Mouse (Mus musculus) embryonic fibroblast, embryonic 13.5 days (primary cell): Measurements from ENCODE around the gene Arl15.

Experiments
- CTCF ChIP-seq: IDR thresholded peaks from 2 replicates; pipeline ENCODE4 v1.5.1; 2011; ENCODE audit warnings: mild to moderate bottlenecking, control low read depth, low read length, moderate library complexity, borderline replicate concordance; ENCODE audit not compliant: insufficient read depth
- POLR2A ChIP-seq: IDR thresholded peaks from 2 replicates; pipeline ENCODE4 v1.6.1; 2011; ENCODE audit warnings: low read depth, mild to moderate bottlenecking, control low read depth, low read length, moderate library complexity

DNA sequence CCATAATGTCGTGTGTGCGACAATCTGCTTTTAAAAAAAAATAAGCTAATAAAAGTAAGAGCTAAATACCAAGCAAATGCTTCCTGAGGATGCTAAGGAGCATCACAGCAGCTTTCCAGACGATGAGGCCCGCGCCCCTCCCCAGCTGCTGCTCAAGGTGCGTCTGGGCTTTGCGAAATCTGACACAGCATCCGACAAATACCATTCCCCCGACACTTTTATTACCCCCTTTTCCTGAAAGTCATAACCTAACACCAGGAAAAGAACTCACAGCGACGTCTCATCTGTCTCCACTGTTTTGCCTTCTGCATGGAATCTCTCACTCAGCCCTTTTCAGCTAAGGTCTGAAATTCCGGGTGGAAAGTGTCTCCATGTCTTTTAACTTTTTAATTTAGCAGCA lies 330.7 kb downstream of the Arl15 start:
- TF ChIP-seq POLR2A (no peak), CTCF (no peak)
